Mouse (Mus musculus) stomach, adult 2 months (tissue): ENCODE results near the gene 6030452D12Rik. TPM values are rescaled to one million over a fixed set of nuclear protein-coding genes. Genes with fewer than 3 reads are reported as not detected.

Experiments used
- polyA plus RNA-seq: library from polyadenylated mRNA; depleted of rRNA; stranded (reverse); fragments of >200 nt; gene quantifications from 2 replicates; pipeline ENCODE4 v1.2.3, GENCODE M21; 2012; rRNA removed

6030452D12Rik gene
- not detected in 2 replicates for polyA plus RNA-seq

GRCm38 (mm10) chr8:106500018-106500685 lies at the start of gene 6030452D12Rik:
Gene 6030452D12Rik, plus strand, starts transcription at chr8:106500522.

GRCm38 (mm10) chr8:106510365-106510975 lies 10.1 kb downstream of the 6030452D12Rik start, which contains the start of gene Cdh3:
Gene Cdh3, plus strand, starts transcription at chr8:106510891.

Other genes with a start within 250 kb of the 6030452D12Rik start
- gene Smpd3, start 162.5 kb upstream of the 6030452D12Rik start, polyA plus RNA-seq, result 42.3 and 45.5 TPM in 2 replicates
- gene Zfp90, start 85.2 kb upstream of the 6030452D12Rik start, polyA plus RNA-seq, result 0.37 and 0.54 TPM in 2 replicates
- 1.8 and 2.1 TPM in 2 replicates for gene Cdh3, start 10.4 kb downstream of the 6030452D12Rik start, polyA plus RNA-seq
- gene Gm10073, start 72.9 kb downstream of the 6030452D12Rik start, polyA plus RNA-seq, result 26.5 and 33.5 TPM in 2 replicates
- 91.5 and 121 TPM in 2 replicates for gene Cdh1, start 102.8 kb downstream of the 6030452D12Rik start, polyA plus RNA-seq
- gene Tango6, start 182.5 kb downstream of the 6030452D12Rik start, polyA plus RNA-seq, result 1.9 and 2.1 TPM in 2 replicates